Mouse (Mus musculus) layer of hippocampus, adult 11-12 months (tissue): ENCODE results near the gene Tmco1.

ENCODE experiments used
- DNase-seq: peaks from one replicate; pipeline ENCODE4 v3.0.0; 2022; ENCODE audit warnings: low spot score

Gene Tmco1

DNA sequence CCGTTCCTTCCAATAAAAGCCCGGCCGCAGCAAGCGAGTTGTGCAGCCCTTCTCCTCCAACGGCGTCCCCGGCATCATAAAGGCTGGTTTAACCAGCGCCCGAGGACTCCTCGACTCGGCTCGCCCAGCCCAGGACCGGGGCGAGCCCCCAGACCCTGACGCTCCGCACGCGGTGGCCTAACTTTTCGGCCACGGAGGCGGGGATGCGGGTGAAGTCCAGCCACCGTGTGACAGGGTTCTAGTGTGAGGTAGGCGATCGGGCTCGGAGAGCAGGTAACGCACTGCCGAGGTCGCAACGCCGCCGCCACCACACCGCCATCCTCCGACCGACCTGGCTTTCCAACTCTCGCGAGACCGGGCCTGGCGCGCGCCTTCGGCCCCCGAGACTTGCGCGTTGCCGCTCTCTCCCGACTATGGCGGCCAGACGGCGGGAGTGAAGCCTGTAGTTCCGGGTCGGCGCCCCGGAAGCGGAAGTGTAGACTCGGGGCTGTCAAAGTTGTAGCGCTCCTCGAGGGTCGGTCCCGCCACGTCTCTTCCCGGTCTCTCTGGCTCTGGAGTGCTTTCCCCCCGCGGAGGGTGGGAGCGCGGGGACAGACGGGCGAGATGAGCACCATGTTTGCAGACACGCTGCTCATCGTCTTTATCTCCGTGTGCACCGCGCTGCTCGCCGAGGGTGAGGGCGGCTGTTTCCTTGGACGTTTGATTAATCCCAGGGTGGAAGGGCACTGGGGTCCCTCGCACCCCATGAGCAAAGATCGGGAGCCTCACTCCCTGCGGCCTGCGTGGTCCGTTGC, at the start of gene Tmco1:
Gene Tmco1 (plus strand): TSS at position 118 of the 794 bp plus-strand sequence.
- DNase-seq, result peak; percentile 97

DNA sequence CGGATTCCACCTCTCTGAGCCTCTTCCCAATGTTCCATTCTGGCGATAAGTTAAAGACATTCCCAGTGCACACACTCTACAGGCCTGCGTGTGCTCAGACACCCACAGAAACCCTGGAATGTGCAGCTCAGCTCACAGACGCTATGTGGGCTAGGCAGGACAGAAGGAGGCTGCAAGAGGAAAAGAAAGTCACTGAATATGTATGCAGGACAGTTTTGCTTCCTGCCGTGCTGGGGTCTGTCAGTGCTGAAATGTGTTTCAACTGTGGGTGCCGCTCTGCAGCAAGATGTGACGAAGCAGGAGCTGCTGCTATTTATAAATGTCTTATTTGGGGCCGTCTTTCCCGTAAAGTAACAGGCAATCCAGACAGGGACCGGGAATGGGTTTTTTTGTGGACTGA, 48.5 kb upstream of the Tmco1 start:
- DNase-seq, result peak; percentile 72

DNA sequence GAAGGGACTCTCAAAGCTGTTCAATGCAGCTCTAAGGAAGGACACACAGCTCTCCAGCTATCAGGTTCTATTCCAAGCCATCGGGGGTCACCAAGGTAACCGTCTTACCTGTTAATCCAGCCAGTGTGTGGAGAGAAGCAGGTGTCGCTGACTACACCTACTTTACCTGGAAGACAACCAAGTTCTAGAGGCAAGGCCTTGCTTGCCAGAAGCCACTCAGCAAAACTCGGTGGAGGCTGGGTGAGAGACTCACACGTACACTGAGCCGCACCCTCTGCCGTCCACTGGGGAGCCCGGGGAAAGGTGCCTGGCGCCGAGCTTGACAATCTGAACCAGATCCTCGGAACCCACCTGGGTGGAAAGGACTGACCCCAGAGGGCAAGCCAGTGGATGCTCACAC, 46.4 kb upstream of the Tmco1 start:
- DNase-seq, result no peak

DNA sequence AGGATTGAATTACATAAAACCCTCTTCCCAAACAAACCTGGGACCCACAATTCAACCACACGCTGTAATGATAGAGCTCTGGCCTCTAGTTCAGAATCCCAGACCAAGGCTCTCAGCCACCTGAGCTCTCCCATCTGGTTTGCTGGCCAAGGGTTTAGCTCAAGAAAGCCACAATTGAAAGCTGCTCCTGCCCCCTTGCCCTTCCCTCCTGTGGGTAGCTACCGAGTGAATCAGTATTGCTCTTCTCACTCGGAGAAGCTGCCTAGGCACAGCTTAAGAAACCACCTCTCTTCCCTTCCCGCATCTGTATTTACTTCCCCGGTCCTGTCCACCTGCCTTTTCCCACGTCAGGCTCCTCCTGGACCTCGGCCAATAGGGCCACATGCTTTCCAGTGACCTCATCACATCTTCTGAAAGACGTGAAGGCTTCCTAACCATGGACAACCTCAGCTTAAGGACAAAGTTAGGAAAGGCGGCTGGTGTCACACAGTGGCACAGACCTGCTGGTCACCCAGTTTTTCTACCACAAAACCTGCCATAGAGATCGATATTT, 45.6 kb upstream of the Tmco1 start:
- DNase-seq, result no peak

DNA sequence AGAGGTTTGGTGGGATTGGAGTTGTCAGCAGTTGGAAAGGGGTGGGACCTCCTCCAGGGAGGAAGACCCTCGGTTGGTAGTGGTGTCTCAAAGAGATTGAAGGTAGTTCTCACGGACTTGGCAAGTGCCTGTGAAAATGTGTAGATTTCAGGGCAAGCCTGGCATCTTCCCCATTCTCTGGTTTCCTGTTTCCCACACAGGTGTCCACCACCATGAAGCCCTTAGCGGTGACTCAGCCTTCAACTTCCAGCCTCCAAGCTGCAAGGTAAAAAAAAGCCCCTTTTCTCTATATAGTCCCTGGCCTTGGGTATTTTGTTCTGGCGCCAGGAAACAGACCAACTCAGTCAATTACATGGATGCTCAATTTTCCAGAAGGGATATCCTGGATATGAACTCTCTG, 42.8 kb upstream of the Tmco1 start:
- DNase-seq, result no peak

DNA sequence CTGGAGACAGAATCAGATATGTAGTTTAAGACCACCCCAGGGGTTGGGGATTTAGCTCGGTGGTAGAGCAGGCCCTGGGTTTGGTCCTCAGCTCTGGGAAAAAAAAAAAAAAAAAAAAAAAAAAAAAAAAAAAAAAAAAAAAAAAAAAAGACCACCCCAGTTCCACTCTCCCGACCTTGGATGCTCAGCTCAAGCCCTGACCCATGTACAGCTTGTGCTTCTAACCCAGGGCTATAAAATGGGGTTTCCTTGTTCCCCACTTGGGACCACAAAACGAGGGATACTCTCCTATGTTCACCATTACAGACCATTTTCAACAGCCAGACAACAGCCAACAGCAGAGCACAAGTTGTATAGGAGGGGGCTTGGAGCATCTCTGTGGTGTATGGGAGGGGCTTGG, 41.5 kb upstream of the Tmco1 start:
- no peak for DNase-seq

DNA sequence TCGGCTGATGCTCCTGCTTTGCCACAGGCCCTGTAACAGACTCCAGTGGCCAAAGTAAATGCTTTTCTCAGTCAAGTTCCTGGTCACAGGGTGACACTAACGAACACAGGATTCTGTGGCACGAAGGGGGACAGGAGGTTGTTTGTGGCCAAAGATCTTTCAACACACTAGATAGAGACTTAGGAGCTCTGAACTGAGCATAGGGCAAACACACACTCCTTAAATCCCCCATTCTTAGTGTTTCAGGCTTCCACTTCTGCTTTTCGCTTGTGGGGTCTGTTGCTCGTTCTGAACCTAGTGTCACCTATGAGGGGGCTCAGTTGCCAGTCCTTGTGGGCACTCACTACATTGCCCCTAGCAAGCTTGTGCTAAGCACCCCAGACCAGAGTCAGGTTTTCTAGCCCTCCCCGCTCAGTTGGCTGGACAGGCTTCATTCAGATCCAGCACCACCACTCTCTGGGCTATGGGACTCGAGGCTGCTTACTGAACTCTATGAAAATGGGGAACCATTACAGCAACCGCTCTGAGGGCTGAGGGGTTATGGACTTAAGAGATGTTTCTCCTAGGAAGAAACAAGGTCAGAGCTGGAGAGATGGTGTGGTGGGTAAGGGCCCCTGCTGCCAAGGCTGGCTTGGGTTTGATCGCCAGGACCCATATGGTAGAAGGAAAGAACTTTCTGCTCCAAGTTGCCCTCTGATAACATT, 39.7 kb upstream of the Tmco1 start:
- DNase-seq, result no peak

DNA sequence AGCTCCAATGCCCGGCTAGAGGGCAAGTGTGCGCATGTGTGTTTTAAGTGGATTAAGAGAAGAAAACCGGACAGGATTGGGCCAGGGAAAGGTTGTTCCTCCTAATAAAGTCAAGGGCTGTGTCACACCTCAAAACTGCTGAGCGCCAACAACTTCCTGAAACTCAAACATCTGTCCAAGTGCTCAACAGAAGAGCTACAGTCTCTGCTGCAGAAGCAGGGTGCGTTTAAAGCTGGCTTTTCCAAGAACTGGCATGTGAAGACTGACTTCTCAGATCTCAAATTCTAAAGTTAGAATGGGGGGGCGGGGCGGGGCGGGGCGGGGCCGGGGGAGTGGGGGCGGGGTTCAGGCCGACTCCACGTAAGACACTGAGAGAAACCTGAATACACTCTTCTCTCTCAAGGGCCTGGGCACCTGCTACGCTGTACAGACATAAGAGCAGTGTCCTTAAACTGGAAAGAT, 38.8 kb upstream of the Tmco1 start:
- DNase-seq, result no peak

DNA sequence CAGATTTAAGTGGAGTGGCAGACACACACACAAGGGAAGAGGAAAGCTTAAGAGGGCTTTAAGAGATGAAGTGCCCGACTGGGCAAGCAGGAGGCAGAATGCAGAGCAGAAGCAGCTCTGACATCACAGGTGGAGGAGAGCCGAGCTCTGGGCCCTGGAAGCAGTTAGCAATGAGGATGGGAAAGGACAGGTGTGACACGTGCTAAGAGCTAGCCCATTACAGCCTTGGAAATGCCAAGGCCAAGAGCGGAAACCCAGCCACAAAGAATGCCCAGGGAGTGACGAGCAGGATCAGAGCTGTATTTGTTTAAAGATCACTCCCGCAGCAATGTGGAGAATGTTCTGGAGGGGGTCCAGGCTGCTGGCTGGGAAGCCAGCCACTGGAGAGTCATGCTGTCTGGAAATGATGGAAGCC, 38.3 kb upstream of the Tmco1 start:
- DNase-seq, result peak; percentile 82

DNA sequence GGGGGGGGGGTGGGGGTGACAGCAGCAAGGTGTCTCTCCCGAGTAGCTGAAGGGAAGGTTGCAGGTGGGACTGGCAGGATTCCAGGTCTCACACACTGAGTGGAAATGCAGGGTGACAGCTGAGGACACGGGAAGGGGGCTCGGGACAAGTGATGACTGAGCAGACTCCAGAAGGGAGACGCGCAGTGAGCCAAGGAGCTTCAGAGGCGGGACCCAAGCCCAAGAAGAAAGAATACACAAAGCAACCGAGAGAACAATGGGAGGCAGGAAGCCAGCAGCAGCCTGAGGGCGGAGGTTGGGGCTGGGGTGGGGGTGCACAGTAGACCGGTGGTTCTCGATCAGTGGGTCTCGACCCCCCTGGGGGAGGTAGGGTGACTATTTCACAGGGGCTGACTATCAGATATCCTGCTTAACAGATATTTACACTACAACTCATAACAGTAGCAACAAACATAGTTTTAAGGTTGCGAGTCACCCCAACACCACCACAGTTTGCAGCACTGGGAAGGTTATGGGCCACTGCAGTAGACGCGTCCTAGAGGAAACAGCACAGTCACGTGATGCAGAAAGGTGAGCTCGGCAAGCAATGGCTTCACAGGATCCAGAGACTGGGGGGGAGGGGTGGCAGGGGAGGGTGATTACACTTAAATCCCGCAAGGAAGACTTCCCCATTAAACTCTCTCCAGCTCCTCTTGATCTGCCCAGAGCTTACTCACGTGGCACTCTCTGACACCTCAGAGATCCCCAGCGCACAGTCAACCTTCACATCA, 37.7 kb upstream of the Tmco1 start:
- DNase-seq, result no peak

DNA sequence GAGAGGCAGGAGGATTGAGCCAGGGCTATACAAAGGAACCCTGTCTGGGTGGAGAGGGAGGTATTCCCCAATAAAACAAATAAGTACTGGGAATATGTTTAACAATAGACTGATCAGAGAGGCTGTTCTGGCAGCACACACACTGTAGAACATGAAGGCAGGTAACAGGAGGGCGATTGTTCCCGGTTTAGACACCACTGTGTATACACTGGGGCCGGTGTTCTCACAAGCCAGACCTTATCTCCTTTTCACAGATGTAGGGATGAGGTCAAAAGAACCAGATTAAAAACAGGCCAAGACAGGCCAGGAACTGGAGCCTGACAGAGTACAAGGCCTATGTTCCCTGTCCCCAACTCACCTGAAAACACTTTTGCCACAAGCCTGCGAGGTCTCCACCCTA, 36.9 kb upstream of the Tmco1 start:
- no peak for DNase-seq

DNA sequence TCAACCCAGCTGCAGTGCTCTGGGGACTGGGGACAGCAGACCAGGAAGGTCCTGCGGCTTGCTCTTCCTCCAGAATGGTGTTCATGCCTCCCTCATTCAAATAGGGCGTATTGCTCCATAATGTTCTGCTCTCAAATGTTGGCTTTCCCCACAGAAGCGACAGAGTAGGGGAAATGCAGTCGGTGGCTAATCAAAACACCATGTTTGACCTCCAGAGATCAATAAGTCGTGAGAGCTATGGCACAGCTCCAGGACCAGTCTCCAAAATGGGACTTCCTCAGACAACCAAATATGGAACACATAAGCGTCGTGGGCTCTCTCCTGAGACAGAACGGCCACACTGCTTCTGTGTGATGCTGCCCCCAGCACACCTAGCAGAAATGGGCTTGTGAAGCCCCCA, 36.3 kb upstream of the Tmco1 start:
- no peak for DNase-seq

DNA sequence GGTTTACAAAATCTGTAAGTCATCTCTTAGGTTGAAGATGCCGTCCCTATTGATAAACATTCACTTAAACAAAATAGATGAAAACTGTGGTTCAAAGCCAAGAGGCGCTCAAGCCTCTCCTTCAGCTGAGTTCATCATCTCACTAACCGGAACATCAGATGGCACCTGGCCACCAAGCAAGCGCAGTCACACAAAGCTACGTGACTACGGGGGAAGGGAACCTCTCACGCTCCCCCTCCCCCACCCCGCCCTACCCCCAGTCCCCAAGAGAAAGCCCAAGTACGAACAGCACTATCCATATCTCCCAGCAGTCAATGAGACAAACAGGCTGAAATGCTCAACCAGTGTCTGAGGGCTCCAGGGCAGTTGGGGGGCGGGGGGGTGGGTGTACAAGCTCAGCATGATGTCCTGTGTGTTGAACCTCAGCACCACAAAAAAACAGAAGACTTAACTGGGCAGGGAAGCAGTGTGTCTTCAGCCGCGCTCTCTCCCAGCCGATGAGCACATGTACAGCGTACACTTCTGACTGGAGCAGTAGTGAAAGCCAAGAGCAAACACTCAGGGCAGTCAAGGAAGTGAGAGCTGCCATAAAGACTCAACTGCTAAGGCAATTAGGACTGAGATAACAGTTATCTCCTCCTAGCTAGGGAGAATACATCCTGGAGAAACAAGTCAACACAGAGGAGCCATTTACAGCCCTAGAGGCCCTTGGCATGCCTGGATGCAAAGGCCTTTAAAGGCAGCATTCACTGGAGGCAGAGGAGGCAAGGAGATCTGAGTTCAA, 34.6 kb upstream of the Tmco1 start:
- DNase-seq, result no peak

DNA sequence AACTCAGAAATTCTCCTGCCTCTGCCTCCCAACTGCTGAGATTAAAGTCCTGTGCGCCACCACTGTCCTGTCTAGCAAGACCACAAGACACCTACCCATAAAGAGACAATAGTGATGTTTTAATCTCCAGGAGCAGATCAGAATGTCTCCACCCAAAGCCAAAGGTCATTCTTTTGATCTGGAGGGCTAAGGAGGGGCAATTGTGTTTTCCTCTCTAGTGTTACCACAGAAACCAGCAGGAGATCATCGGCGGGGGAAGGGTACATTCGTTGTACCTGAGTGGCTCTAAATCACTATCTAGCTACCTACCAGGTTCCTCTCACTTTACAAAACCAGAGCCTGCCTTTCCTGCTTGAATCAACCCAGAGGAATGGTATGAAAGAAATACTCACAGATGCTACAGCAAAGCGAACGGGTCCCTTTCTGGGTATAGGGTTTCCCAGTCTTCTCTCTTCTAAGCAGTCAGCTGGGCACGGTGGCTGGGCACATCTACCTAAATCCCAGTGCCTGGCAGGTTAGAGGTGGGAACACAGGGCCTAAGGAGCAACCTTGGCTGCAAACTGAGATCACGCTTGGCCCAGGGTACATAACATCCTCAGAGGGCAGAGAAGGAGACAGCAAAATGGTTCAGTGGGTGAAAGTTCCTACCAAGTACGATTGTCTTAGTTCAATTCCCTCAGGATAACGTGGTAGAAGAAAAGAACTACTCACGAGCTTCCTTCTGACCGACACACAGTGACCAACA, 33.4 kb upstream of the Tmco1 start:
- no peak for DNase-seq

DNA sequence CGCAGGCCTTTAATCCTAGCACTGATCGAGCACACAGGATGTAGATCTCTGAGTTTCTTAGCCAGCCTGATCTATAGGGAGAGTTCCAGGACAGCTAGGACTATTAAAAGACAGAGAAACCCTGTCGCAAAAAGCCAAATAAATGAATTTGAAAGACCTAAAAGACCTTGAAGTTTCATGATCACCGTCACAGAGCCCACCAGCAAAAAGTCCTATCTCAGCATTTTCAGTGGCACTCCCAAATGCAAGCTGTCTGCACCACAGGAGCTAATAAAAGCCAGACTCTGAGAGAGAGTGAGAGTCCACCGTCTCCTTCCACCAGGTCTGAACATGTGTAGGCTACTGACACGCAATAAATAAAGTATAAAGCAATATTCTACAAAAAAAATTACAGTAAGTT, 29.8 kb upstream of the Tmco1 start:
- DNase-seq, result no peak

DNA sequence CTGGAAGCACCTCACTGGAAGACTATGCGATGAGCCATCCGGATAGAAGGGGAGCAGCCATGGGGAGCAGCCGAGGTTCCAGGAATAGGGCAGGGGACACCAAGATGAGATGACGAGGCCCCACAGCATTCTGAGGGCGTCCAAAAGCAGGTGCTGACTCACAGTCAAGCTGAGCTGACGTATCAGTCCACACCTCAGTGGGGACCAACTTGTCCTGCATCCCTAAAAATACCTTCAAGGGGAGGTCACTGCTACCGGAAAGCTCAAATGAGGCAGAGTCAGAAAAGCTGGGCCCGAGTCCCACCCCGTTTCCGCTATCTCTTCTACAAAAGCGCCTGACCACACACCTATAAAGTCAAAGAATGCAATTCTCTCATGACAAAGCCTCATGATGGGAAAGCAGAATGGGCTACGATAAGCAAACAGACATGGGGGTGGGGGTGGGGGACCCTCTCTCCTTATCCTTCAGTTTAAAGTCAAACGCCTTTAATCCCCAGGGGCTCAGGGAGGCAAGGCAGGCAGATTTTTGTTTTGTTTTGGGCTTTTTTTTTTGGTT, 28.9 kb upstream of the Tmco1 start:
- no peak for DNase-seq

DNA sequence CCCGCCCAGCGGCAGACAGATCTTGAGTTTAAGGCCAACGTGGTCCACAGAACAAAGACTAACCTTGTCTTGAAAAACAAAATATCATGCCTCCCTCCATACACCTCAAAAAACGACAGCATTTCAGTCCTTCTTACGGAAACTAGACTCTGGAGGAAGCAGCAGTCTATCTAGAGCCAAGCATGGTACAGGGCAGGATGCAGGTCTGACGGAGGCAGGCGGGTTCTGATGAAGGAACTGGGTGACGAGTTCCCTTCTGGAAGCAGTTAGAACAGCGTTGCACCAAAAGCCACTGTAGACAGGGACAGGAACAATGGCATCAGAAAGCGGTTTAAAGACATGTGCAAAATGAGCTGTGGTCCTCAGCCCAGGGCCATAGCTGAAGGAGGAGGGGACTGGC, 28.1 kb upstream of the Tmco1 start:
- DNase-seq, result no peak

DNA sequence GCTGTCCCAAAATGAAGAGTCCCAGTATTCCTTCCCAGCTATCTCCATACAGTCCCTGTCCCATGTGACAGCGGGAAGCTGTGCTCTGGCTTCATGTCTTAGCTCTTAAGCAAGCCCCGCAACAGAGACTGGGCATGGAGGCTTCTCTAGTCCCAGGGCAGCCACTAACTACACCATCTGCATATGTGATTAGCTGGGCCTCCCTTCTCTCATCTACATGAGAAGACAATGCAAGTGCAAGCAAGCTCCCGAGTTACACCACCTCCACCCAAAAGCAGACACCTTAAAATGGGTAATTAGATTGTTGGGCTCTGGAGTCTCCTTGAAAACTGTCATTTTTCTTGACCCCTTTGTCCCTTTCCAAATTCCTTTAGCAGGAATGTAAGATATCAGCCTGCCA, 26.1 kb upstream of the Tmco1 start:
- no peak for DNase-seq

DNA sequence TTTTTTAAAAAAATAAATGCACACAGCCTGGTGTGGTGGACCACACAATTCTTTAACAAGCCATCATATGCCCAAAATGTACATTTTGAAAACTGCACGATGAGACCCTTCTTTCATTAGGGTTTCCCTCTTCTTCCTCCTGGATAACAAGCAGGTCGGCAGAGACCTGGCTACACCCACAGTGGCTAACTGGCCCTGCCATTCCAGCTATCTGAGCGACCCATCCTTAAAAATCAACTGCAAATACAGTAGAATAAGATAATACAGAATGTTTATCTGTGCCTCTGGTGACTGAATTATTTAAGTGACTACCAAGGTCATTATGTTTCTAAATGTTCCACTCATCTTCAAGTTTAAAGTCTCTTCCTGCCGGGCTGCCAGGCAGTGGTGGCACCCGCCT, 25.4 kb upstream of the Tmco1 start:
- DNase-seq, result no peak

DNA sequence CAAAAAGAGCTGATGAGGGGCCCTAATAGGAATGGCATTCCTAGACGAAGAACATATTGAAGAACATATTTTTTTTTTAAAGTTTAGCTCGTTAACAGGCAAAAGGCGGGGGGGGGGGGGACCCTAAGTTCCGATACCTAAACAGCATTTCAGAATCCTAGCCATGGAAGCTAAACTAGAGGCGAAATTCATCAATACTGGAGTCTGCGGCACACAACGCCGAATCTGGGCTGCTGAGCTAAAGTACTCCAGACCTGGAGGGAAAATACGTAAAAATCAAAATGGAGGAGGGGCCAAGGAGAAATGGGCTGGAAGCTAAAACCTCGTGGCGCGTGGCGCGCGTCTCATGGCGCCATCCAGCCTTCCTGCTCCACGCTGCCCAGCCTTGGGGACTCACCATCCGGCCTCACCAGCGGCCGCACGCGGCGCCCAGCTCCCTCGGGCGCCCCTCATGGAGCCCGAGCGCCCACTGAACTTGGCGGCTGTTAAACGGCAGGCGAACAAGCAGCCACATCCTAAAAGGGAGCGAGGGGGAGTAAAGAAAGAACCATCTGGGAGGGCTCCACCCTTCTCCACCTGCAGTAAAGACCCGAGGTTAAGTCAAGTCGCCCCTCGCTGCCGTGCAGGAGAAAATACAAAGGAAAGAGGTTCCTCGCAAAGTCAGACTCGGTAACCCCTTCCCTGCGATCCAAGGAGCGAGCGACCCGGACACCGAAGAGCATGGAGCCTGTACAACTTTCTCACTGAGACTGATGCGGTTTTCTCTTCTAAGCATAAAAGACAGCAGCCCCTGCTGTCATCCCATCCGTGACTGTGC, 24.5 kb upstream of the Tmco1 start:
- DNase-seq, result peak; percentile 54
